Mouse (Mus musculus): ENCODE measurements around the gene Enpp1. TPM values are rescaled to one million over a fixed set of nuclear protein-coding genes. Genes with fewer than 3 reads are reported as not detected.
A peak's percentile ranks its signal among the peaks of the same experiment; 100 is the strongest.

Enpp1 gene
- 2.4 and 4.8 TPM in 2 replicates for polyA plus RNA-seq (2011; ENCODE audit: insufficient read depth, insufficient read length, low replicate concordance, missing spikeins)

GRCm38 (mm10) chr10:24711480-24712366 is at the start of gene Enpp1:
Gene Enpp1, minus strand, starts transcription at chr10:24712159.
- peak within 1 kb of the TSS; percentile 71 for H3K4me3 ChIP-seq (replicated peaks; ENCODE audit: control insufficient read depth, low read depth, low read length)
- under 1% methylated on average over 78 of the region's 79 CpGs for WGBS
- no peaks in the 10 kb centered on the region for H3K4me1 ChIP-seq (ENCODE audit: control insufficient read depth, insufficient read depth, low read length)
- H3K27ac ChIP-seq (ENCODE audit: control insufficient read depth, insufficient read depth, low read depth, low read length, poor library complexity), result peak within 1 kb of the TSS; percentile 63
- no peak for TF ChIP-seq CTCF (IDR thresholded peaks at IDR 0.05; ENCODE audit: control insufficient read depth, insufficient read depth, low read length)
- 0 out of 2 replicates have a peak, but pooled peaks have one; percentile 16 for TF ChIP-seq POLR2A (IDR thresholded peaks at IDR 0.05; ENCODE audit: borderline replicate concordance, control insufficient read depth, low read depth, low read length)

GRCm38 (mm10) chr10:24758326-24758915 is 46.5 kb upstream of the Enpp1 start:
- WGBS, result 56% methylated on average over 8 of the region's 8 CpGs
- H3K4me1 ChIP-seq (ENCODE audit: control insufficient read depth, insufficient read depth, low read length), result peaks cover 2% of the 10 kb centered on the region
- TF ChIP-seq CTCF (IDR thresholded peaks at IDR 0.05; ENCODE audit: control insufficient read depth, insufficient read depth, low read length) (no peak), POLR2A (IDR thresholded peaks at IDR 0.05; ENCODE audit: borderline replicate concordance, control insufficient read depth, low read depth, low read length) (no peak)
- no peak overlapping the region for H3K4me3 ChIP-seq (replicated peaks; ENCODE audit: control insufficient read depth, low read depth, low read length)
- no peak overlapping the region for H3K27ac ChIP-seq (ENCODE audit: control insufficient read depth, insufficient read depth, low read depth, low read length, poor library complexity)

GRCm38 (mm10) chr10:24754874-24755540 is 43.0 kb upstream of the Enpp1 start:
- TF ChIP-seq POLR2A (IDR thresholded peaks at IDR 0.05; ENCODE audit: borderline replicate concordance, control insufficient read depth, low read depth, low read length), result no peak
- no peak for TF ChIP-seq CTCF (IDR thresholded peaks at IDR 0.05; ENCODE audit: control insufficient read depth, insufficient read depth, low read length)
- Histone ChIP-seq H3K4me1 (ENCODE audit: control insufficient read depth, insufficient read depth, low read length) (peaks cover 2% of the 10 kb centered on the region), H3K27ac (ENCODE audit: control insufficient read depth, insufficient read depth, low read depth, low read length, poor library complexity) (no peak overlapping the region), H3K4me3 (replicated peaks; ENCODE audit: control insufficient read depth, low read depth, low read length) (no peak overlapping the region)
- 55% methylated on average over 9 of the region's 9 CpGs for WGBS

- 27% methylated on average over 11 of the region's 11 CpGs for WGBS
- H3K27ac ChIP-seq (ENCODE audit: control insufficient read depth, insufficient read depth, low read depth, low read length, poor library complexity), result peak overlapping the region; percentile 58
- H3K4me1 ChIP-seq (ENCODE audit: control insufficient read depth, insufficient read depth, low read length), result peaks cover 2% of the 10 kb centered on the region
- H3K4me3 ChIP-seq (replicated peaks; ENCODE audit: control insufficient read depth, low read depth, low read length), result peak overlapping the region; percentile 37
- TF ChIP-seq CTCF (IDR thresholded peaks at IDR 0.05; ENCODE audit: control insufficient read depth, insufficient read depth, low read length), result no peak
- TF ChIP-seq POLR2A (IDR thresholded peaks at IDR 0.05; ENCODE audit: borderline replicate concordance, control insufficient read depth, low read depth, low read length), result no peak
Measured at GRCm38 (mm10) chr10:24754251-24754835, 42.4 kb upstream of the Enpp1 start.

- H3K27ac ChIP-seq (ENCODE audit: control insufficient read depth, insufficient read depth, low read depth, low read length, poor library complexity), result peak overlapping the region; percentile 58
- H3K4me3 ChIP-seq (replicated peaks; ENCODE audit: control insufficient read depth, low read depth, low read length), result peak overlapping the region; percentile 37
- TF ChIP-seq POLR2A (IDR thresholded peaks at IDR 0.05; ENCODE audit: borderline replicate concordance, control insufficient read depth, low read depth, low read length), result no peak
- no peak for TF ChIP-seq CTCF (IDR thresholded peaks at IDR 0.05; ENCODE audit: control insufficient read depth, insufficient read depth, low read length)
- H3K4me1 ChIP-seq (ENCODE audit: control insufficient read depth, insufficient read depth, low read length), result peaks cover 2% of the 10 kb centered on the region
- WGBS, result 71% methylated on average over 16 of the region's 16 CpGs
Measured at GRCm38 (mm10) chr10:24753536-24754250, 41.7 kb upstream of the Enpp1 start.

GRCm38 (mm10) chr10:24742950-24743487 is 31.1 kb upstream of the Enpp1 start:
- TF ChIP-seq CTCF (IDR thresholded peaks at IDR 0.05; ENCODE audit: control insufficient read depth, insufficient read depth, low read length) (no peak), POLR2A (IDR thresholded peaks at IDR 0.05; ENCODE audit: borderline replicate concordance, control insufficient read depth, low read depth, low read length) (no peak)

More at GRCm38 (mm10) chr10:24742950-24743487, 31.1 kb upstream of the Enpp1 start:
- Histone ChIP-seq H3K4me1 (ENCODE audit: control insufficient read depth, insufficient read depth, low read length) (no peaks in the 10 kb centered on the region), H3K4me3 (replicated peaks; ENCODE audit: control insufficient read depth, low read depth, low read length) (no peak overlapping the region), H3K27ac (ENCODE audit: control insufficient read depth, insufficient read depth, low read depth, low read length, poor library complexity) (no peak overlapping the region)
- 73% methylated on average over 13 of the region's 13 CpGs for WGBS
